Mouse (Mus musculus) forebrain, embryonic 14.5 days (tissue): ENCODE results near the gene Syne2. TPM values are rescaled to one million over a fixed set of nuclear protein-coding genes. Genes with fewer than 3 reads are reported as not detected.

Experiments
- ATAC-seq: fragments of 200-750 bp; cut with Nextera tagmentation; 2 replicates; pipeline ENCODE4 v1.8.0; 2017; ENCODE audit warnings: mild to moderate bottlenecking, moderate library complexity
- DNase-seq: peaks from one replicate; pipeline ENCODE4 v3.0.0-alpha.2; 2015; ENCODE audit warnings: low spot score
- H3K27ac ChIP-seq: fragments of 300-500 bp; sonication (generic); 2 replicates; pipeline ENCODE4 v1.5.1; 2014; ENCODE audit warnings: low read depth, mild to moderate bottlenecking, control low read depth, low read length, moderate library complexity
- H3K27me3 ChIP-seq: fragments of 300-500 bp; sonication (generic); replicated peaks from 2 replicates; pipeline ENCODE4 v1.6.1; 2014; ENCODE audit warnings: low read length, control low read depth, mixed read lengths; ENCODE audit not compliant: control insufficient read depth, insufficient read depth
- H3K36me3 ChIP-seq: fragments of 300-500 bp; sonication (generic); 2 replicates; pipeline ENCODE4 v1.6.1; 2014; ENCODE audit warnings: low read length, control low read depth; ENCODE audit not compliant: control insufficient read depth, insufficient read depth
- H3K4me1 ChIP-seq: fragments of 300-500 bp; sonication (generic); 2 replicates; pipeline ENCODE4 v1.6.1; 2014; ENCODE audit warnings: antibody characterized with exemption, low read length, control low read depth; ENCODE audit not compliant: control insufficient read depth, insufficient read depth
- H3K4me2 ChIP-seq: fragments of 300-500 bp; sonication (generic); 2 replicates; pipeline ENCODE4 v1.6.1; 2014; ENCODE audit warnings: mild to moderate bottlenecking, control low read depth, low read length
- H3K4me3 ChIP-seq: fragments of 300-500 bp; sonication (generic); 2 replicates; pipeline ENCODE4 v1.5.1; 2014; ENCODE audit warnings: low read depth, low read length, control low read depth
- H3K9ac ChIP-seq: fragments of 300-500 bp; sonication (generic); 2 replicates; pipeline ENCODE4 v1.6.1; 2014; ENCODE audit warnings: mild to moderate bottlenecking, low read length, control low read depth, moderate library complexity
- H3K9me3 ChIP-seq: fragments of 300-500 bp; sonication (generic); replicated peaks from 2 replicates; pipeline ENCODE4 v1.6.1; 2016; ENCODE audit warnings: low read length, control low read depth, mixed read lengths; ENCODE audit not compliant: control insufficient read depth
- WGBS: fragments of 180-500 bp; shearing (Covaris S2); extraction: QIAGEN DNeasy Blood & Tissue Kit; methylation state at CpG from one replicate; pipeline ENCODE4 v1.1.7; 2014; 5-methylcytosine and 5-hydroxymethylcytosine counted together
- polyA plus RNA-seq: library from polyadenylated mRNA; unstranded; fragments of >200 nt; fragmentation: Nextera tagmentation; extraction: Ambion mirVana; gene quantifications from 2 replicates; pipeline ENCODE4 v1.2.1, GENCODE M21; 2014

Gene Syne2
- polyA plus RNA-seq, 1 experiment from 2014 or later: 62.0 TPM

GRCm38 (mm10) chr12:75966441-75967195 is 148.7 kb downstream of the Syne2 start:
- no peak overlapping the region for H3K27ac ChIP-seq
- H3K27me3 ChIP-seq: no peaks in the 10 kb centered on the region
- no peaks in the 10 kb centered on the region for H3K4me1 ChIP-seq
- ATAC-seq: no peak
- no peak for DNase-seq
- no peak overlapping the region for H3K4me3 ChIP-seq
- no peaks in the 10 kb centered on the region for H3K9me3 ChIP-seq
- no peak overlapping the region for H3K9ac ChIP-seq
- no peak overlapping the region for H3K4me2 ChIP-seq
- WGBS: 94% methylated on average over 24 of the region's 24 CpGs
- H3K36me3 ChIP-seq: peaks cover 67% of the 10 kb centered on the region

- Histone ChIP-seq H3K27ac (no peak overlapping the region), H3K9me3 (no peaks in the 10 kb centered on the region), H3K27me3 (no peaks in the 10 kb centered on the region), H3K36me3 (peaks cover 58% of the 10 kb centered on the region), H3K4me3 (no peak overlapping the region), H3K4me1 (no peaks in the 10 kb centered on the region), H3K9ac (no peak overlapping the region), H3K4me2 (no peak overlapping the region)
- 90% methylated on average over 5 of the region's 5 CpGs for WGBS
- DNase-seq (no peak), ATAC-seq (no peak)
Measured at GRCm38 (mm10) chr12:75979079-75979478, 161.1 kb downstream of the Syne2 start.

- peaks cover 68% of the 10 kb centered on the region for H3K36me3 ChIP-seq
- no peak for DNase-seq
- no peak overlapping the region for H3K9ac ChIP-seq
- no peak for ATAC-seq
- no peak overlapping the region for H3K27ac ChIP-seq
- no peaks in the 10 kb centered on the region for H3K27me3 ChIP-seq
- no peaks in the 10 kb centered on the region for H3K9me3 ChIP-seq
- no peaks in the 10 kb centered on the region for H3K4me1 ChIP-seq
- 54% methylated on average over 8 of the region's 8 CpGs for WGBS
- no peak overlapping the region for H3K4me2 ChIP-seq
- H3K4me3 ChIP-seq: no peak overlapping the region
Measured at GRCm38 (mm10) chr12:75983336-75983735, 165.4 kb downstream of the Syne2 start.

DNA sequence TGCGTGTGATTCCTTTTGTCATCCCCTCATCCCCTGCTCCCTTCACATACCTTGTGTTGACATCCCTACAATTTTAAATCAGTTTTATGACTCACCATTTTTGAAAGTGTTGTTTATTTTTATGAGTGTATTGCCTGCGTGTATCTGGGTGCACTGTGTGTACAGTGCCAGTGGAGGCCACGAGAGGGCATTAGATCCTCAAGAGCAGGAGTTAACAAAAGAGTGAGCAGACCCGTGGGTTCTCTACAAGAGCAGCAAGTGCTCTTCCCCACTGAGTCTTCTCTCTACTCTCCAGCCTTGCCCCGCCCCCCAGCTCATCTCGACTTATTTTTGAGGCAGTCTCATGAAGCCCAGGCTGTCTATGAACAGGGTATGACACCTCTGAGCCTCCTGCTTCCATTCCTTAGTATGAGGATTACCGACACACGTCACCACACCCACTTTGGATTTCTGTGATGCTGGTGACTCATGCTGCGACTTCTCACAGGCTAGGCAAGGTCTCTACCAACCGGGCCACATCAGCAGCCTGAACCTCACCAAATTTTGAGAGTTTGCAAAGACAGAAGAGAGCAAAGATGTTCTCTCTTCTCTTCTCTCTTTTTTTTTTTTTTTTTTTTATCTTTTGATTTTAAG is 174.4 kb downstream of the Syne2 start:
- no peak overlapping the region for H3K27ac ChIP-seq
- DNase-seq: no peak
- H3K27me3 ChIP-seq: no peaks in the 10 kb centered on the region
- H3K9me3 ChIP-seq: no peaks in the 10 kb centered on the region
- no peak overlapping the region for H3K9ac ChIP-seq
- H3K36me3 ChIP-seq: peaks cover 80% of the 10 kb centered on the region
- WGBS: 85% methylated on average over 10 of the region's 10 CpGs
- no peak overlapping the region for H3K4me2 ChIP-seq
- H3K4me1 ChIP-seq: no peaks in the 10 kb centered on the region
- no peak for ATAC-seq
- no peak overlapping the region for H3K4me3 ChIP-seq

DNA sequence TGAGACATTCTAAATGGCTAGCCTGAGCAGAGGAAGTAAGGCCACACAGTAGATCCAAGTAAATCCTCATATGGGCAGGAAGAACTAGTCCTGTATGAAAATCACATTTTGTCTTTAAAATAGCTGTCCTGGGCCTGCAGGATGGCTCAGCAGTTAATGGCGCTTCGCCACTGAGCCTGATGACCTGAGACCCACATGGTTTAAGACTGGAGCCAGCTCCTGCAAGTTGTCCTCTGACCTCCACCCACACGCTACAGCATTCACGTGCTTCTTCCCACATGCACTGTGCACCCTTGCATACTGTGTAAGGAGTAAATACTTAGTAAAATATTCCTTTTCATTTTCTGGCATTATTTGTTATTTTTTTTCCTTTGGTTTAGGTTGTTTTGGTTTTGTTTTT is 175.0 kb downstream of the Syne2 start:
- H3K36me3 ChIP-seq: peaks cover 81% of the 10 kb centered on the region
- H3K9me3 ChIP-seq: no peaks in the 10 kb centered on the region
- H3K27ac ChIP-seq: no peak overlapping the region
- no peaks in the 10 kb centered on the region for H3K4me1 ChIP-seq
- no peak overlapping the region for H3K4me2 ChIP-seq
- ATAC-seq: no peak
- WGBS: 96% methylated on average over 4 of the region's 4 CpGs
- H3K27me3 ChIP-seq: no peaks in the 10 kb centered on the region
- no peak for DNase-seq
- no peak overlapping the region for H3K4me3 ChIP-seq
- no peak overlapping the region for H3K9ac ChIP-seq

DNA sequence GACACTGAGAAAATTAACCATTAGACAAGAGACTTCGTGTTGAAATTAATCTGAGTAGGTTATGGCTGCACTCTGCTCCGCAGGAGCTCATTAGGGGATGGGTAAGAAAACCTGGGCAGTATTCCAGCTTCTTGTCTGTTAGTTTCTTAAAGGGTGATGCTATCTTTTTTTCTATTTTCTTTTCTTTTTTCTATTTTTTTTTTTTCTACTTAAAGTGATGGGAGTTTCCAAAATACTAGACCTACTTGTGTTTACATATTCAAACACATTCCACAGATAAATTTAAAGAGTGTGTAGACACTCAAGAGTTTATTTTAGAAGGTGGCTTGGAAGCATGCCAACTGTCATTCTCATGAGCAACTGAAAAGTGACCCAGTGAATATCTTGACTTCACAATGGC is 177.2 kb downstream of the Syne2 start:
- Histone ChIP-seq H3K36me3 (peaks cover 83% of the 10 kb centered on the region), H3K4me2 (no peak overlapping the region), H3K27me3 (no peaks in the 10 kb centered on the region), H3K4me1 (no peaks in the 10 kb centered on the region), H3K9ac (no peak overlapping the region), H3K27ac (no peak overlapping the region), H3K4me3 (no peak overlapping the region), H3K9me3 (no peaks in the 10 kb centered on the region)
- no peak for ATAC-seq
- WGBS: 27% methylated on average over 2 of the region's 2 CpGs
- DNase-seq: peak; percentile 58

DNA sequence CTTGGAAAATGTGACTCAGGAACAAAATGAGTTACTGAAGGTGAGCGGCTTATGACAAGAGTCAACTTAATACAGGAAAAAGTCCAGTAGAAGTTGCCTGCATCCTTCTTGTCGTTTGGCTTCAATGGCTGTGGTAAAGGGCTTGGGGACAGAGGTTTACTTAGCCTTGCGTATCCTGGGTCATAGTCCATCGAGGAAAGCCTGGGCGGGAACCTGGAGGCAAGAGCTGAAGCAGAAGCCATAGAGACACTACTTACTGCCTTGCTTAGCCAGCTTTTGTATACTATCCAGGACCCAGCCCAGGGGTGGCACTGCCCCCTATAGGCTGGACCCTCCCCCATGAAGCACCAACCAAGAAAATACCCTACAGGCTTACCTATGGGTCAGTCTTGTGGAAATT is 179.6 kb downstream of the Syne2 start:
- DNase-seq: no peak
- Histone ChIP-seq H3K27me3 (no peaks in the 10 kb centered on the region), H3K4me2 (no peak overlapping the region), H3K27ac (no peak overlapping the region), H3K4me1 (no peaks in the 10 kb centered on the region), H3K4me3 (no peak overlapping the region), H3K9me3 (no peaks in the 10 kb centered on the region), H3K9ac (no peak overlapping the region), H3K36me3 (peaks cover 83% of the 10 kb centered on the region)
- ATAC-seq: no peak
- WGBS: 93% methylated on average over 5 of the region's 5 CpGs

DNA sequence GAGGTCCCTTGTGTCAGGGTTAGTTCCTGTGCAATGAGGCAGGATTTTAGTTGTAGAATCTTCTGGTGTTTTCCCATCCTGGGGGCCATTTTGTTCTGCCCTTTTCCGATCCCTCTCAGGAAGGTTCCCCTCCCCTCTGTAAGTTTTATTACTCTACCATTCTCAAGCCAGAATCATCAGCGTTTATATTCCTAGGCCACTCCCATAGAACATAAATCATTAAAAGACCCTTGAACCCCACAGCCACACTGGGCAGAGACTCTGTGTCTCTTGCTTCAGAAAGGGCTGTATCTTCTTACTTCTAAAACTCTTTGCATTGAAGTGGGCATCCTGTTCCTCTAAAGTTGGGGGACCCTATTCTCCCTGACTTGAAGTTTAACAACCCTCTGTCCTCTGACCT is 180.5 kb downstream of the Syne2 start:
- no peak overlapping the region for H3K9ac ChIP-seq
- H3K9me3 ChIP-seq: no peaks in the 10 kb centered on the region
- no peak overlapping the region for H3K4me3 ChIP-seq
- DNase-seq (no peak), ATAC-seq (no peak)
- WGBS: 94% methylated on average over 2 of the region's 2 CpGs
- H3K27ac ChIP-seq: no peak overlapping the region
- no peaks in the 10 kb centered on the region for H3K27me3 ChIP-seq
- H3K36me3 ChIP-seq: peaks cover 85% of the 10 kb centered on the region
- no peak overlapping the region for H3K4me2 ChIP-seq
- H3K4me1 ChIP-seq: no peaks in the 10 kb centered on the region

- Histone ChIP-seq H3K9me3 (no peaks in the 10 kb centered on the region), H3K4me2 (no peak overlapping the region), H3K9ac (no peak overlapping the region), H3K27ac (no peak overlapping the region), H3K36me3 (peaks cover 84% of the 10 kb centered on the region), H3K27me3 (no peaks in the 10 kb centered on the region), H3K4me3 (no peak overlapping the region), H3K4me1 (no peaks in the 10 kb centered on the region)
- DNase-seq (peak; percentile 61), ATAC-seq (peak; percentile 81)
- 38% methylated on average over 9 of the region's 9 CpGs for WGBS
Measured at GRCm38 (mm10) chr12:76004697-76005249, 186.8 kb downstream of the Syne2 start.
